Mouse (Mus musculus) intestine, embryonic 15.5 days (tissue): Measurements from ENCODE around the gene Ltbp1. TPM values are rescaled to one million over a fixed set of nuclear protein-coding genes. Genes with fewer than 3 reads are reported as not detected.
A peak's percentile ranks its signal among the peaks of the same experiment; 100 is the strongest.

Source experiments
- ATAC-seq: fragments of 200-750 bp; cut with Nextera tagmentation; 2 replicates; pipeline ENCODE4 v1.8.0; 2017; ENCODE audit warnings: moderate TSS enrichment, moderate library complexity
- H3K27ac ChIP-seq: fragments of 300-500 bp; sonication (generic); 2 replicates; pipeline ENCODE4 v1.5.1; 2015; ENCODE audit warnings: mild to moderate bottlenecking, inconsistent platforms
- H3K27me3 ChIP-seq: fragments of 300-500 bp; sonication (generic); replicated peaks from 2 replicates; pipeline ENCODE4 v1.6.1; 2015; ENCODE audit warnings: inconsistent platforms
- H3K36me3 ChIP-seq: fragments of 300-500 bp; sonication (generic); 2 replicates; pipeline ENCODE4 v1.6.1; 2015; ENCODE audit warnings: inconsistent platforms
- H3K4me1 ChIP-seq: fragments of 300-500 bp; sonication (generic); replicated peaks from 2 replicates; pipeline ENCODE4 v1.6.1; 2015; ENCODE audit warnings: inconsistent platforms
- H3K4me2 ChIP-seq: fragments of 300-500 bp; sonication (generic); replicated peaks from 2 replicates; pipeline ENCODE4 v1.6.1; 2015; ENCODE audit warnings: mild to moderate bottlenecking, inconsistent platforms
- H3K4me3 ChIP-seq: fragments of 300-500 bp; sonication (generic); replicated peaks from 2 replicates; pipeline ENCODE4 v1.5.1; 2015; ENCODE audit warnings: inconsistent platforms
- H3K9ac ChIP-seq: fragments of 300-500 bp; sonication (generic); 2 replicates; pipeline ENCODE4 v1.6.1; 2015; ENCODE audit warnings: inconsistent platforms
- H3K9me3 ChIP-seq: fragments of 300-500 bp; sonication (generic); 2 replicates; pipeline ENCODE4 v1.6.1; 2016; ENCODE audit warnings: inconsistent platforms
- WGBS: fragments of 180-500 bp; shearing (Covaris S2); methylation state at CpG from one replicate; pipeline ENCODE4 v1.1.7; 2015; 5-methylcytosine and 5-hydroxymethylcytosine counted together
- polyA plus RNA-seq: library from polyadenylated mRNA; unstranded; fragments of >200 nt; fragmentation: Nextera tagmentation; extraction: Ambion mirVana; gene quantifications from 2 replicates; pipeline ENCODE4 v1.2.1, GENCODE M21; 2015

Gene Ltbp1
- polyA plus RNA-seq, 1 experiment from 2014 or later: 18.8 TPM

GRCm38 (mm10) chr17:75174501-75174900 is 169.1 kb downstream of the Ltbp1 start:
- 78% methylated on average over 3 of the region's 3 CpGs for WGBS
- ATAC-seq: no peak
- H3K9ac ChIP-seq: no peak overlapping the region

GRCm38 (mm10) chr17:75177920-75178867 is 172.8 kb downstream of the Ltbp1 start:
- Histone ChIP-seq H3K36me3 (no peaks in the 10 kb centered on the region), H3K4me1 (0 out of 2 replicates have a peak, but pooled peaks cover 12% of the 10 kb centered on the region), H3K9me3 (no peaks in the 10 kb centered on the region), H3K27ac (peak overlapping the region; percentile 20; the same call in 1 of the 2 replicates), H3K4me2 (peak overlapping the region; percentile 45), H3K9ac (no peak overlapping the region), H3K4me3 (0 out of 2 replicates have a peak overlapping the region, but pooled peaks have one; percentile 3), H3K27me3 (no peaks in the 10 kb centered on the region)
- WGBS: 45% methylated on average over 24 of the region's 24 CpGs
- peak; percentile 64 for ATAC-seq

More at GRCm38 (mm10) chr17:75174501-75174900, 169.1 kb downstream of the Ltbp1 start:
- Histone ChIP-seq H3K9me3 (no peaks in the 10 kb centered on the region), H3K27me3 (no peaks in the 10 kb centered on the region), H3K4me1 (0 out of 2 replicates have a peak, but pooled peaks cover 9% of the 10 kb centered on the region), H3K27ac (no peak overlapping the region), H3K4me2 (no peak overlapping the region), H3K36me3 (no peaks in the 10 kb centered on the region), H3K4me3 (no peak overlapping the region)

GRCm38 (mm10) chr17:75179001-75179400 is 173.6 kb downstream of the Ltbp1 start:
- ATAC-seq: no peak; the same call in 1 of the 2 replicates
- Histone ChIP-seq H3K9ac (no peak overlapping the region), H3K4me3 (no peak overlapping the region), H3K27me3 (no peaks in the 10 kb centered on the region), H3K9me3 (no peaks in the 10 kb centered on the region), H3K4me2 (peak overlapping the region; percentile 39), H3K36me3 (no peaks in the 10 kb centered on the region), H3K27ac (no peak overlapping the region), H3K4me1 (0 out of 2 replicates have a peak, but pooled peaks cover 12% of the 10 kb centered on the region)
- 52% methylated on average over 8 of the region's 8 CpGs for WGBS

GRCm38 (mm10) chr17:75180301-75180700 is 174.9 kb downstream of the Ltbp1 start:
- Histone ChIP-seq H3K4me3 (no peak overlapping the region), H3K4me1 (0 out of 2 replicates have a peak, but pooled peaks cover 12% of the 10 kb centered on the region), H3K9ac (no peak overlapping the region), H3K36me3 (no peaks in the 10 kb centered on the region), H3K4me2 (no peak overlapping the region), H3K27me3 (no peaks in the 10 kb centered on the region), H3K9me3 (no peaks in the 10 kb centered on the region), H3K27ac (no peak overlapping the region)
- WGBS: 70% methylated on average over 4 of the region's 4 CpGs
- ATAC-seq: no peak

- H3K9me3 ChIP-seq: no peaks in the 10 kb centered on the region
- WGBS: 44% methylated on average over 12 of the region's 12 CpGs
- no peak overlapping the region for H3K9ac ChIP-seq
- H3K27me3 ChIP-seq: no peaks in the 10 kb centered on the region
- ATAC-seq: no peak
- 0 out of 2 replicates have a peak, but pooled peaks cover 12% of the 10 kb centered on the region for H3K4me1 ChIP-seq
- H3K36me3 ChIP-seq: no peaks in the 10 kb centered on the region
- no peak overlapping the region for H3K4me3 ChIP-seq
- H3K27ac ChIP-seq: no peak overlapping the region
- peak overlapping the region; percentile 24; the same call in 1 of the 2 replicates for H3K4me2 ChIP-seq
These were observed 175.7 kb downstream of the Ltbp1 start for GRCm38 (mm10) chr17:75180956-75181588.

- Histone ChIP-seq H3K36me3 (no peaks in the 10 kb centered on the region), H3K4me3 (no peak overlapping the region), H3K9me3 (no peaks in the 10 kb centered on the region), H3K4me1 (0 out of 2 replicates have a peak, but pooled peaks cover 12% of the 10 kb centered on the region), H3K4me2 (no peak overlapping the region), H3K27me3 (no peaks in the 10 kb centered on the region), H3K9ac (no peak overlapping the region), H3K27ac (no peak overlapping the region)
- 74% methylated on average over 14 of the region's 14 CpGs for WGBS
- no peak for ATAC-seq
These were observed 177.1 kb downstream of the Ltbp1 start for GRCm38 (mm10) chr17:75182319-75183001.

- no peaks in the 10 kb centered on the region for H3K27me3 ChIP-seq
- H3K27ac ChIP-seq: no peak overlapping the region
- H3K9ac ChIP-seq: no peak overlapping the region
- ATAC-seq: no peak
- no peak overlapping the region for H3K4me2 ChIP-seq
- H3K4me1 ChIP-seq: 0 out of 2 replicates have a peak, but pooled peaks cover 3% of the 10 kb centered on the region
- no peaks in the 10 kb centered on the region for H3K9me3 ChIP-seq
- 89% methylated on average over 8 of the region's 8 CpGs for WGBS
- H3K4me3 ChIP-seq: no peak overlapping the region
- no peaks in the 10 kb centered on the region for H3K36me3 ChIP-seq
These were observed 181.6 kb downstream of the Ltbp1 start for GRCm38 (mm10) chr17:75186732-75187509.

GRCm38 (mm10) chr17:75196952-75197351 is 191.6 kb downstream of the Ltbp1 start:
- WGBS: 82% methylated on average over 2 of the region's 2 CpGs
- Histone ChIP-seq H3K27ac (no peak overlapping the region), H3K9me3 (no peaks in the 10 kb centered on the region), H3K4me2 (no peak overlapping the region), H3K36me3 (no peaks in the 10 kb centered on the region), H3K27me3 (no peaks in the 10 kb centered on the region), H3K4me3 (no peak overlapping the region), H3K9ac (no peak overlapping the region), H3K4me1 (no peaks in the 10 kb centered on the region)
- no peak for ATAC-seq

- no peaks in the 10 kb centered on the region for H3K27me3 ChIP-seq
- WGBS: 70% methylated on average over 2 of the region's 2 CpGs
- no peak overlapping the region for H3K4me2 ChIP-seq
- no peak overlapping the region for H3K9ac ChIP-seq
- H3K9me3 ChIP-seq: no peaks in the 10 kb centered on the region
- no peak overlapping the region for H3K4me3 ChIP-seq
- H3K36me3 ChIP-seq: no peaks in the 10 kb centered on the region
- ATAC-seq: peak; percentile 59
- H3K27ac ChIP-seq: no peak overlapping the region
- H3K4me1 ChIP-seq: no peaks in the 10 kb centered on the region
These were observed 193.4 kb downstream of the Ltbp1 start for GRCm38 (mm10) chr17:75198767-75199166.

GRCm38 (mm10) chr17:75199694-75200093 is 194.3 kb downstream of the Ltbp1 start:
- Histone ChIP-seq H3K4me3 (no peak overlapping the region), H3K9ac (no peak overlapping the region), H3K27me3 (no peaks in the 10 kb centered on the region), H3K4me2 (no peak overlapping the region), H3K27ac (no peak overlapping the region), H3K9me3 (no peaks in the 10 kb centered on the region), H3K36me3 (no peaks in the 10 kb centered on the region), H3K4me1 (no peaks in the 10 kb centered on the region)
- ATAC-seq: no peak
- WGBS: 78% methylated on average over 9 of the region's 9 CpGs

GRCm38 (mm10) chr17:75202314-75202713 is 196.9 kb downstream of the Ltbp1 start:
- H3K9ac ChIP-seq: no peak overlapping the region
- H3K4me2 ChIP-seq: no peak overlapping the region
- WGBS: 87% methylated on average over 3 of the region's 3 CpGs
- H3K4me3 ChIP-seq: no peak overlapping the region
- H3K27me3 ChIP-seq: no peaks in the 10 kb centered on the region
- ATAC-seq: no peak
- no peaks in the 10 kb centered on the region for H3K36me3 ChIP-seq
- no peaks in the 10 kb centered on the region for H3K9me3 ChIP-seq
- no peak overlapping the region for H3K27ac ChIP-seq
- no peaks in the 10 kb centered on the region for H3K4me1 ChIP-seq
